Mouse (Mus musculus): ENCODE data around the gene Slc25a27.

DNA sequence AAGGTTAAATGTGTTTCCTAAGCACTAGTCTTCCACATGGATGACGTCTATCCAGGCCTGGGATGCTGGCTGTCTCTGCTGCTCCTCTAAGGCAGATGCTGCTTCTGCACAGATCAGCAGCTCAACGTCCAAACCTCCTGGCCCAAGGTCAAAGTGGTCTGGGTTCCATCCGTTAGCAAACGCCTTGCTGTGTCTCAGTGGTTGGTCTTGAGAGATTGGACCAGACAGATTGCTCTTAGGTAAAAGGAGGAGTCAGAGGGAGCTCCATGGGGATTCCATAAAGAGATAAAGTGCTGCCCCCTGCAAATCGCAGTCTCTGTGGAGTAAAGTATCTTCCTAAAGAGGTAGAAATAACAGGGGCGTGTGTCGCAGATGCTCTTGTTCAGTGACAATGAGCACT, 23.8 kb downstream of the Slc25a27 start:
- TF ChIP-seq ZNF384 (IDR thresholded peaks at IDR 0.05; ENCODE audit: low read depth, low read length) (no peak), USF2 (conservative IDR thresholded peaks at IDR 0.05; ENCODE audit: low read depth, low read length) (no peak), JUND (conservative IDR thresholded peaks at IDR 0.05; ENCODE audit: low read depth, low read length) (no peak), TCF12 (IDR thresholded peaks at IDR 0.05; ENCODE audit: low read depth, low read length) (no peak), CTCF (conservative IDR thresholded peaks at IDR 0.05 in 1 of 2, IDR thresholded peaks at IDR 0.05 in 1 of 2; ENCODE audit: low read depth in 2 of 2, low read length in 2 of 2) (no peak), MAFK (IDR thresholded peaks at IDR 0.05; ENCODE audit: insufficient replicate concordance, low read length) (no peak), POLR2A (IDR thresholded peaks at IDR 0.05; ENCODE audit: low read depth, low read length) (no peak), ELF1 (IDR thresholded peaks at IDR 0.05; ENCODE audit: low read depth, low read length) (no peak)
